Mouse (Mus musculus) adrenal gland, adult 8-10 months (tissue): Measurements from ENCODE around the gene Nmrk1. TPM values are rescaled to one million over a fixed set of nuclear protein-coding genes. Genes with fewer than 3 reads are reported as not detected.

Experiments
- DNase-seq: peaks from one replicate; pipeline ENCODE4 v3.0.0; 2022
- total RNA-seq, 4 experiments: library from RNA; stranded (reverse); gene quantifications; 2 replicates each; pipeline ENCODE4 v1.2.4; 2022

Nmrk1 gene
- total RNA-seq, 4 experiments from 2014 or later: 9.3 to 32.3 (median 16.8) TPM

DNA sequence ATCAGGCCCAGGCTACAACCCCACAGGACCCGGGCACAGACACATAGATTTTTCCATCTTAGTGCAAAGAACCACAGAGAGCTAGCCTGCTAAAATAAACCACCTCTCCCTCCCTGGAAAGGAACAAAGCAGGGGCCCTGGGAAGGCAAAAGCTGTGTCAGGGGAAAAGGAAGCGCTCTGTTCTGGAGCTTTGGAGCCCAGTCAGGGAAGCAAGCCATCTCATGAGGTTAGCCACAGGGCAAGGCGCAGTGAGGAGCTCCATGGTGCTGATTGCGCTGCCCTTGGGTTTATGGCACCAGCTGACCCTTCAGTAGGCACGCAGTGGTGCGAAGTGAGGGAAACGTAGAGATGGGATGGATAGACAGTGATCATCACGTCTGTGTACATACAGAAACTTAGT, 22.6 kb downstream of the Nmrk1 start:
- no peak for DNase-seq

DNA sequence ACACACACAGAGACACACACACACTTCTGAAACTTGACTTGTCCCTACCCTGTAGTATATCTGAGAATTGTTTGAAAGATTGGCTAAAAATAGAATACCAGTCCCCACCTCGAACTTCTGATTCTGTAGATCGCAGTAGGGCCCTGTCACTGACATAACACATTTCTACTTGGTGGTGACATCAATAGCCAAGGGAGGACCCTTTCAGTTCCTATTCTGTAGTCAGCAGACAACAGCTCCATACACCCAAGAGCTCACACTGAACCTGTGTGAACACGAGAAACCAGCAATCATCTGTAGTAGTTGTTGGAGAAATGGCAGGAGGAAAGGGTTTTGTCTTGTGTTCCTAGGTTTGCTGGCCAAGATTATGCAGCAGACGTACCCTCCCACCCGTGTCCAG, 23.2 kb downstream of the Nmrk1 start:
- DNase-seq: no peak

GRCm38 (mm10) chr19:18655999-18656398, 24.2 kb downstream of the Nmrk1 start:
- no peak for DNase-seq

DNA sequence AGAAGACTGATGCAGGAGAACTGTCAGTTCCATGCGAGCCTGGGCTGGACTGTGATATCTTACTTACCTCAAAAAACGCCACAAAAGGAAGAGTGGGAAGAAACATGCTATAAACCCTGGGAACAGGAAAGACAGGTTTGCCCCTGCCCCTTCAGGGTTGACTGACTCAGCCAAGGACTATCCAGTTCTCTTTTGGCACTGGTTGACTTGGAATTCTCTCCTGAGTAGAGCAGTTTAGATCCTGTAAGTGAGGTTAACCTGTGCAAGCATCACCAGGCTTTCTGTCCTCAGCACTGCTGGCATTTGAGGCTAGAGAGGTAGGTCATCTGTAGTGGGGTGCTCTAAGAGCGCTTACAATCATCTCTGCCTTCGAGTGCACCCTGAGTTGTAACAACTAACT, 26.7 kb downstream of the Nmrk1 start:
- no peak for DNase-seq

- no peak for DNase-seq
These were observed 27.6 kb downstream of the Nmrk1 start for GRCm38 (mm10) chr19:18659349-18659748.

DNA sequence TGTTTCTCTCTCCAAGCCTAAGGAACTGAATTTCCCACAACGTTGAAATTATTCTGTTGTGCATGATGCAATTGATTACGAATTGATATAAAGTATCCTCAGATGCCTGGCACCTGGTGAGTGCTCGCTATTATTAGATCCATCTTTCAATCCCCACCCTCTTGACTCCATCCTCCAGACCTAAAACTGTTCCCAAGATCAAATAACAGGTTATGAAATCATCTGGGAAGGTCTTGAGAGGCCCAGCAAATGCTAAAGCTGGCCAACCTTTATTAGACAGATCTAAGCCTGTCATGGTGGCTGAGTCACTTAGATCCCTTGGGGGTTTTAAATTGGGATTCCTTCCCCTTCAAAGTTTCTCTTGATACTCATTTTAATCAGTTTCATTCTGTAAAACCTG, 28.7 kb downstream of the Nmrk1 start:
- no peak for DNase-seq

DNA sequence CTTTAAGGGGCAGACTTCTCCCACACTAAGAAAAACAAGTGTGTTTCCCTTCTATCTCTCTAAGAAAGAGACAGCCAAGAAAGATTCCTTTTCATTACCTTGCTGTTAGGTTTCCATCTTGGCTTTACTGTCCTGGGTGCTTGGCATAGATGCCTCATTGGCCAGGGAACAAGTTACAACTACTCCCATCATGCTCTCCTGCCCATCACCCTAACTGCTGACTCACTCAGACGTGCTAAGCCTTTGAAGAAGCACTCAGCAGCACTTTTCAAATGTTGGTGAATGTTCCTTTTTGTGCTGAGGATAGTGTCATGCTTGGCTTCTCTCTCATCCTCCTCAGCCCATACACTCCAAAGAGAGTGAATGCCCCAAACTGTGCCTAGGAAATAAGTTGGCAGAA, 29.9 kb downstream of the Nmrk1 start:
- DNase-seq: no peak

DNA sequence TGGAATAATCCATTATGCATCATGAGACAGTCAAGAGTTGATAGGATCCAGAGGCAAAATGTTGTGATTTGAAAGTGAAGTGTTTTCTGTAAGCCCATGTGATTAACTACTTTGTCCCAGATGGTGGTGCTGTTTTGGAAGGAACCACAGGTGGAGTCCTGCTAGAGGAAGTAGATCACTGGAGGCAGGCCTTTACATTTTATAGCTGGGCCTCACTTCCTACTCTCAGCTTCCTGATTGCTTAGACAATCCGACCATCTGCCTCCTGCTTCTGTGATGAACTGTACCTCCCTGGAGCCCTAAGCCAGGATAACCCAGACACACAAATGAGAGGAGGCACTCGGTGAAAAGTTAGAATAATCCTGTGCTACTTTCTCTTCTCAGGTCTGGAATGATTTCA, 32.2 kb downstream of the Nmrk1 start:
- no peak for DNase-seq

DNA sequence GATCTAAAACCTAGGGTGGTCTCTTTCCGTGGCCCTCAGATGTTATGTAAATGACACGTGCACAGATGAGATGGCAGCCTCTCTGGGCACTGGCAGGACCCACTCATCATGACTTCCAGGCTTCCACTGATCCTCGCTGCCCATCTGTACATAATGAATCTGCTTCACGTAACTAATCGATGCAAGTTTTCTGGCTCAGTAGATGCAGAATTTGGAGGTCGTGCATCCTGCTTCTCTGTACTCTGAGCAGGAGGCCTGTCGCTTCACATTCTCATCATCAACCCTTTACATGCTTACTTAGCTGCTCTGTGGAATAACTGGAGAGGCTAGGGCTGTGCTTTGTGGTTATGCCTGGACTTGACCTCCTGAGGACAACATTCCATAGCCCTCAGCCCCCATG, 35.2 kb downstream of the Nmrk1 start:
- DNase-seq: no peak

- no peak for DNase-seq
These were observed 37.8 kb downstream of the Nmrk1 start for GRCm38 (mm10) chr19:18669551-18669950.

DNA sequence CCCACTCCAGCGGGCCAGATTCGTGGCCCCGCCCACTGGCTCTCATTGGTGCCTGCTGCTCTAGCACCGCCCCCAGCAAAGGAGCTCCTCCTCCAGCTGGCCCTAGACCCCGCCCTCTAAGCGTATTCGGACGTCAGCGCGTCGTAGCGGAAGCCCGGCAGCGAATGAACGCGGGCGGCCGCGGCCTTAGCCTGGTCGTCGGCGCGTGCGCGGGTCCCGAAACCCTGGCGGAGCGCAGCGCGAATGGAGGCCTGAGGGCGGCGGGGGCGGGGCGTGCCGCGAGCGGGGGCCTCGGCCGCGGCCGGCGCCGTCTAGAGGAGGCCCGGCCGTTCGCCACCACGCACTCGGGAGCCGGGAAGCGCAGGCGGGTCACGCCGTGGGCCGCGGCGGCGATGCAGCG, 38.9 kb downstream of the Nmrk1 start, which contains the start of gene Carnmt1:
Gene Carnmt1, plus strand, starts transcription at position 157 of the 400 bp plus-strand sequence.
- peak; percentile 98 for DNase-seq

- peak; percentile 23 for DNase-seq
These were observed 39.4 kb downstream of the Nmrk1 start for GRCm38 (mm10) chr19:18671056-18671741.

- DNase-seq: no peak
These were observed 40.7 kb downstream of the Nmrk1 start for GRCm38 (mm10) chr19:18672498-18672897.

DNA sequence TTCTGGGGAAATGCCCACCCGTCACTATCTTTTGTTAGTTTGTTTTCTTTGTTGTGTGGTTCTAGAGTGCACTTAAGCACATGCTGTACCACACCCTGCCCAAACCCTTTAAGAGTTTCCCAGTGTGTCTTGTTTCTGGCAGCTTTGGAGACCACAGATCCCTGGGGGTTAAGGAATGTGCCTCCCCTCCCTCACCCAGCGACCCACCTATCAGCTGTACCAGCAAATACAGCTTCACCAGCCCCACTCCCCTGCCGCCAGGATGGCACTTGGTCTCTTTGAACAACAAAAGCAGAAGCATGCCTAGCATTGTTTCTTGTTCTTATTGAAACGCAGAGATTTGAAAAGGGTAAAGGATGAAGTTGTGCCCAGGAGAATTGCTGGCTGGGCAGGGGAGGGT, 41.4 kb downstream of the Nmrk1 start:
- no peak for DNase-seq

GRCm38 (mm10) chr19:18682142-18682541, 50.4 kb downstream of the Nmrk1 start:
- DNase-seq: no peak

DNA sequence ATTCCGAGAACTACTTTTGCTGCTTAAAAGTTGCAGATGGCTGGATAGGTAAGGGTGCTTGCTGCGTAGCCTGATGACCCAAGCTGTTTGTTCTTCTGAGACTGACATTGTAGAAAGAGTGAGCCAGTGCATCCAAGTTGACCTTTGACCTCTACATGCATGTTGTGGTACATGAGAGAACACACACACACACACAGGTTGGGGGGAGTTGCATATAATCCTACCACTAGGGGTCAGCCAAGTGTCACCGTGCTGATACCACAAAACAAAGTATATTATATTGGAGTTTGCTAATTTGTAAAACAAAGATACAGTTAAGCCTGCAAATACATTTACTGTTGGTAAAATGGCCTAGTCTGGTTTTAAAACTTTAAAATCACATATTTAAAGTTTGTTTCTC, 55.8 kb downstream of the Nmrk1 start:
- no peak for DNase-seq

GRCm38 (mm10) chr19:18692176-18692575, 60.4 kb downstream of the Nmrk1 start:
- DNase-seq: no peak

GRCm38 (mm10) chr19:18692768-18693167, 61.0 kb downstream of the Nmrk1 start:
- no peak for DNase-seq

- no peak for DNase-seq
These were observed 63.4 kb downstream of the Nmrk1 start for GRCm38 (mm10) chr19:18695116-18695515.

DNA sequence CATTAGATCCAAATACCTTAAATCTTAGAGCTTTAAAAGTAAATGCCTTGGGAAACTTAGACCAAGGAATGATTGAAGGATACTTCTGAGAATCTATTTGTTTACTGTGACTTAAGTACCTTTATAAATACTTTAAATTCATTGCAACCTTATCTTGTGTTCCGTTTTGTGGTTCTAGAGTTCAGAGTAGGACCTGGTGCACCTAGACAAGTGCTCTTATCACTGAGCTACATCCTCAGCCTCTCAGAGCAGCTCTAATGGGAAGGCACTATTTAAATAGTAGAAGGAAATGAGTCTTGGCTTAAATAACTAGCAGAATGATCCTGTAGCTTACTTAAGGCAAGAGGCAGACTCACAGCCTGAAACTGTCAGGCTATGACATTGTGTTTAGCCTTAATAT, 63.8 kb downstream of the Nmrk1 start:
- DNase-seq: no peak

Other genes starting within 250 kb of the Nmrk1 start
- 100 to 1,000 TPM; 100 to 119 (median 114) TPM for gene Ostf1, start 127 bp upstream of the Nmrk1 start, total RNA-seq
- 10 to 100 TPM; 19.0 to 23.3 (median 22.1) TPM for gene Carnmt1, start 38.8 kb downstream of the Nmrk1 start, total RNA-seq
- 10 to 100 TPM; 12.0 to 14.0 (median 13.0) TPM for gene D030056L22Rik, start 81.2 kb downstream of the Nmrk1 start, total RNA-seq
- under 1 TPM in 3 of 4 experiments, not detected in 1; 0.06 to 0.12 (median 0.07) TPM for gene Trpm6, start 118.0 kb downstream of the Nmrk1 start, total RNA-seq